Mouse (Mus musculus): Measurements from ENCODE around the gene Zbtb7a. TPM values are rescaled to one million over a fixed set of nuclear protein-coding genes. Genes with fewer than 3 reads are reported as not detected.

The Zbtb7a gene
- total RNA-seq, 4 experiments from 2014 or later: 39.4 to 41.9 (median 40.7) TPM

DNA sequence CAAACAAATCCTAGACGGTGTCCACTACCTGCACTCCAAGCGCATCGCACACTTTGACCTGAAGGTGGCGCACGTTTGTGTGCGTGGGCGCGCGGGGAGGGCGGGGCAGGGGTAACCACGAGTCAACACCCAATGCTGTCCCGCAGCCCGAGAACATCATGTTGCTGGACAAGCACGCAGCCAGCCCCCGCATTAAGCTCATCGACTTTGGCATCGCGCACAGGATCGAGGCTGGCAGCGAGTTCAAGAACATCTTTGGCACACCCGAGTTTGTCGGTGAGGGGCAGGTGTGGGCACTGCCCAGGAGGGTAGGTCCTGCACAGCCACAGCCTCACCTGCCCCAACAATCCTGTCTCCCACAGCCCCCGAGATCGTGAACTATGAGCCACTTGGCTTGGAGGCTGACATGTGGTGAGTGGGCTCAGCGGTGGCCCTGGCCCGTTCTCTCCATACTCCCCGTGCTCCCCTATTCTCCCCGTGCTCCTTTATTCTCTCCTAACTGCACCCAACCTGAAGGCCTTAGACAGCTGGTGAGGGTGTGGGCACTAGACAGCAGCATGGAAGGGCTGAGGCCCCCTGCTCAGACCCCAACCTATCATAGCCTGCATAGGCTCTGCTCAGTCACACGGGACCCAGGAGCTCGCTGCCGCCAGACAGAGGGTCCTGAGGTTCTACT is 55.4 kb downstream of the Zbtb7a start:
- DNase-seq (ENCODE audit: low spot score): no peak

DNA sequence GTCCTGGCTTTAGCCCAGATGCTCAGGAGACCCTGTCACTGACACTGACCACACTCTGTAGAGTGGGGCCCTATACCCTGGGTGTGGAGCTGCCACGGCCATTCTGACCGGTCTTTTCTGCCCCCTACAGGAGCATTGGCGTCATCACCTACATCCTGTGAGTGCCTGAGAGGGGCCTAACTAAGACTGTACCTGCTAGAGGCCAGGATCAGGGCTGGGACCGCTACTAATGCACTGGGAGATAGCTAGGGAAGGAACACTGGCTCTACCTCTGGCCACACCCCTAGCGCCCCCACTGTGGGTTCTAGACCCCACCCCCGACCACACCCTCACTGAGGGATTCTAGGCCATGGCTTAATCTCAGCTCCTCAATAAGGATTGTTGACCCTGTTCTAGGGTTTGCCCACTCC is 55.9 kb downstream of the Zbtb7a start:
- no peak for DNase-seq (ENCODE audit: low spot score)

DNA sequence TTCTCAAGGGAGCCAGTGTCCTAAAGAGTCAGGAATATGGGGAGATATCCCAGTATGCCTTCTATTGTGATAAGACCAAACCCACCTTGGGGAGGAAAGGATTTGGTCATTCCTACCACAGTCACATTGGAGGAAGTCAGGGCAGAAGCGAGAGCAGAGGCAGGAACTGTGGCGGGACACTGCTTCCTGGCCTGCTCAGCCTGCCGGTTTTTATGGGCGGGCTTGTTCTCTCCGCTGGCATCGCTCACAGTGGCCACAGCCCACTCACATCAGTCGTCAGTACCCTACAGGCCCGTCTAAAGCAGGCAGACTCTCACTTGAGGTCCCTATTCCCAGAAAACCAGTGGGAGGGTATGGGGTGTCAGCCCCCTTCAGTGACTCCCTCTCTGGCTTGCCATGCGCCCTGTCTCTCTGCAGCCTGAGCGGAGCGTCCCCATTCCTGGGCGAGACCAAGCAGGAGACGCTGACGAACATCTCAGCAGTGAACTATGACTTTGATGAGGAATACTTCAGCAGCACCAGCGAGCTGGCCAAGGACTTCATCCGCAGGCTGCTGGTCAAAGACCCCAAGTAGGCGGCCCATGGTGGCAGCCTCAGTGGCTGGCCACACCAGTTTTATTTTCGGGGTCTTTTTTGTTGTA is 56.4 kb downstream of the Zbtb7a start:
- DNase-seq (ENCODE audit: low spot score): no peak

DNA sequence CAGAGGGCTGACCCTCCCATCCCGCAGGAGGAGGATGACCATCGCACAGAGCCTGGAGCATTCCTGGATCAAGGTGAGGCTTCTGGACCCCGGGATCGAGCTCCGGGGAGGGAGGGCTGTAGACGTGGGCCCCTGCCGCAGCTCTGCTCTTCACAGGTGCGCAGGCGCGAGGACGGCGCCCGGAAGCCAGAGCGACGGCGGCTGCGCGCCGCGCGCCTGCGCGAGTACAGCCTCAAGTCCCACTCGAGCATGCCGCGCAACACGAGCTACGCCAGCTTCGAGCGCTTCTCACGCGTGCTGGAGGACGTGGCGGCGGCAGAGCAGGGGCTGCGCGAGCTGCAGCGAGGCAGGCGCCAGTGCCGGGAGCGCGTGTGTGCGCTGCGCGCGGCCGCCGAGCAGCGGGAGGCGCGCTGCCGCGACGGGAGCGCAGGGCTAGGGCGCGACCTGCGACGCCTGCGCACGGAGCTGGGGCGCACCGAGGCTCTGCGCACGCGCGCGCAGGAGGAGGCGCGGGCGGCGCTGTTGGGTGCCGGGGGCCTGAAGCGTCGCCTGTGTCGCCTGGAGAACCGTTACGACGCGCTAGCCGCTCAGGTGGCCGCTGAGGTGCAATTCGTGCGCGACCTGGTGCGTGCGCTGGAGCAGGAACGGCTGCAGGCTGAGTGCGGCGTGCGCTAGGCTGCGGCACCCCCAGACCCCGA is 57.4 kb downstream of the Zbtb7a start:
- no peak for DNase-seq (ENCODE audit: low spot score)

DNA sequence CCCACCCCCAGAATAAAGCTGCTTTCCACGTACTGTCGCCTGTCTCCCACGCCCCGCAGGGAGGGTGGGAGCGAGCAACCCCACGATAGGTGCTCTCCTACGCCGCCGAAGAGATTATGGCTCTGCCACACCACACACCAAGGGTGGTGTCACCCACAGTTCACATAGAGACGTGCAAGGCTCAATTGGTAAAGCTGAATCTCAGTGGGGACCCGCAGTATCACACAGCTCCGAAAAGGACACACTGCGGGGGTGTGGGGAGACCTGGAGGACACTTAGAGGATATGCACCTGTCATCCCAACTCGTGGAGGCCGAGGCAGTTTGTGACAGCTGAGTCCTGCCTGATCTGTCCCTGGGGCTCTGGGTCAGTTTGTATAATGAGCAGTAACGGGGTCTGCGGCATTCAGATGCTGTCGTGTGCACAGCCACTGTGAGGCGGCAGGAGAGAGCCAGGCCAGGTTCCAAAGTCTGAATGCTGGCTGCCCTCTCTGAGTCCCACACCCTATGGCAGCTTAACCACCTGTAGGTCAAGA is 58.0 kb downstream of the Zbtb7a start:
- DNase-seq (ENCODE audit: low spot score): no peak

DNA sequence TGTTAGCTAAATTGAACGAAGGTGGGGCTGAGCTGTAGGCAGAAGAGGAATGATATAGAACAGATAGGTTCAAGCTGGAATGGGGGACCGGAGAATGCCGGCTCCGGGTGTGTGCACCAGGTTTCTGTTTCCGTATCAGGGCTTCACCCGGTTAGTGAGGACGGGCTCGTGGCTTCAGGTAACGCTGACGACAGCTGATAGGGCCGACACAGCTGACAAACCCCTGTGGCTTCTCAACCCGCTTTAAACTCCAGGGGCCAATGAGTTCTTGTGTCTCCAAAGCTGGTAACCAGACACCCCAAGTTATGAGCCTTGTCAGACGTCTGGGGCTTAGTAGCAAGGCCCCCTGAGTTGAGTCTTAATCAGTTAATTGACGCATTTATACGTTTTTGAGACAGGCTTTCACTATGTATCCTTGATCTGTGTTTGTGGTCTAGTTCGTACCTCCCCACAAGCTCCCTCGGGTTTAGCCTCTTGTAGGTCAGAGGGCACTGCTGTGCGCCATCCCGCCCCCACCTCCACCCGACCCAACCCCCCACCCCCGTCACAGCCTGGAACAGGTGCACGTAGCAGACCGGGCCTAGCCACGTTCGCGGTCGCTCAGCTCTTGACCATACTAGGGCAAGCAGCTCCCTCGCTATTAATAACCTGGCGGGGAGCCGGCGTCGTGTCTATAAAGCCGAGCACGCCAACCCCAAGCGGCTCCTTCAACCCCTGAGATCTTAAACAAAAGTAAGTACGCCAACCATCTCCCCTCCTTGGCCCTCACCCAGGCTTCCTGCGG is 59.2 kb downstream of the Zbtb7a start:
- no peak for DNase-seq (ENCODE audit: low spot score)

DNA sequence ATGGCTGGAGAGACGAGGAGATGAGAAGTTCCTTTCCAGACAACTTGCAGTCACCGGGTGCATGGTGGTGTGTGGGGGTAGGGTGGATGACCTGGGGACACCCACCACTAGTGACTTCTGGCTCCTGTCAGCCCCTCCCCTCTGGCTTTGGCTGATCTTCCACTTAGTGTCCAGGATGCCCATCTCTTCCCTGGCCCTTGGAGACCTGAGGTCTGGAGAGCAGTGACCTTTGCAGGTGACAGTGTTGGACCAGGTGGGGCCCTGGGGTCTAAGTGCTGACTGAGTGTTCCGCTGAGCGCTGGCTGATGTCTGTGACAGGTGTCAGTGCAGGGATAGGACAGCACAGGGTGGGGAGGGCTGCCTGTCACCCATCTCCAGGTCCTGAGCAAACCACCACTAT is 60.3 kb downstream of the Zbtb7a start:
- no peak for DNase-seq (ENCODE audit: low spot score)

DNA sequence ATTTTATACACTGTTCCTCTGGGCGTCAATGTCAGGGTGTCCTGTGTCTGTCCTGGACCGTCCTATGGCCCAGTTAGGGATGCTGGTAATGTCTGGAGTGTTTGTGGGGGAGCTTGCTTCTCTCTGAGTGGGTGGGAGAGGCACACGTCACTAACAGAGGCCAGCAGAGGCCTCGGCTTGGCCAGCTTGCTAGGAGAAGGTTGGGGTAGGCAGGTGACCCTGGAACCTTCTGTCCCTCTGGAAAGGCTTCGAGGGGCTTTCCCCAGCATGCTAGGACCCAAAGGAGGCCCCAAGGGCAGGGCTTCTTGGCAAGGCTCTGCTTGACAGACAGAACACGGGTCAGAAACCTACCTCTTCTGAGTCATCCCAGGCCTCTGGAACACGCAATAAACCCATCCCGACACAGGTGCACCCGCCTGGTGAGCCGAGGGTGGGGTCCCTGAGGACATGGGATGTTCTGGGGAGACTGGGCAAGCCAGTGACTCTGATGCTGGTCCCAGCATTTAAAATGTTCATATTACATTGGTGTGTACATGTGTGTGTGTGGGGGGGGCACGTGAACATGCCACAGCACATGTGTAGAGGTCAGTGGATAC is 61.5 kb downstream of the Zbtb7a start:
- DNase-seq (ENCODE audit: low spot score): no peak

DNA sequence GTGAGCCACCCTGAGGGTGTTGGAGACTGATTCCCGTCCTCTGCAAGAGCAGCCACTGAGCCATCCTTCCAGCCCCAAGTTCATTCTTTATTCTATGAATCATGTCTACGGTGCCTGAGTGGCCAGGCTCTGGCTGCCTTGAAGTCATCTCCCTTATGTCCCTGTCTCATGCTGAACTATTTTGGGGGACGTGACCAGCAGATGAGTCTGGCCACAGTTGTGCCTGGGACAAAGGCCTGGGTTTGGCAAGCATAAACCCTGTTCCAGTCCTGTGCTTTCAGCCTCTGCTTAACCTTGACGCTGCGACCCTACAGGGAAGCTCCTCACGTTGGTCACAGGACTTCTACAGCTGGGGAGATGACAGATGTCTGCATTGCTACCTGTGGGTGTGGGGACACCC is 62.3 kb downstream of the Zbtb7a start:
- DNase-seq (ENCODE audit: low spot score): no peak

DNA sequence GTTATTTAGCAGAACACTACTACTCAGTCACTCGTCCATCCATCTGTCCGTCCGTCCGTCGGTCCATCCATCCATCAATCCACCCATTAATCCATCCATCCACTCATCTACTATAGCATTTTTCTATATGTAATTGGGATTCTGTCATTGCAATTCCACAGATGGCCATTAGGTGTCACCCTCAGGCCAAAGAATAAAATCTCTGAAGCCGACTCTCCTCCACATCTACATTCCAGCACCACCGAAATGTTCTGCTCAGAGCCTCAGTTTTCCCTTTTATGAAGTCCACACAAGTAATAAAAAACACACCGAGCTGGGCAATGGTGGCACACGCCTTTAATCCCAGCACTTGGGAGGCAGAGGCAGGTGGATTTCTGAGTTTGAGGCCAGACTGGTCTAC is 63.2 kb downstream of the Zbtb7a start:
- no peak for DNase-seq (ENCODE audit: low spot score)

DNA sequence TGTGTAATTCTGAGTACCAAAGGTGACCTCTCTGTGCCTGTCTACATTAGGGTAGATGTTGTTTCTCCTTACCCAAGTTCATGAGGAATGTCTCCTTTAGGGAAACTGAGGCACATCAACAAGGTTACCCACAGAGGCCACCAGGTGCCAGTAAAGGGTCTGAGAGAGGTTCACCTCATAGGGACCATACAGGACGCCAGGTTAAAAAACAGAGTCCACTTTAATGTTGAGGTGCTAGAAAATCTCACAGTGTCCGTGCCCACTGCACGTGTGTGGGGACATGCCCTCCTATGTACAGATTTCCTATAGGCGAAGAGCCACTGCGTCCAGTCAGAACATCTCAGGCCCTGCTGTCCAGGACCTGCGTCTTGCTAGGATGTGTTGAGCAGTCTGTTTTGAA is 64.0 kb downstream of the Zbtb7a start:
- DNase-seq (ENCODE audit: low spot score): no peak

DNA sequence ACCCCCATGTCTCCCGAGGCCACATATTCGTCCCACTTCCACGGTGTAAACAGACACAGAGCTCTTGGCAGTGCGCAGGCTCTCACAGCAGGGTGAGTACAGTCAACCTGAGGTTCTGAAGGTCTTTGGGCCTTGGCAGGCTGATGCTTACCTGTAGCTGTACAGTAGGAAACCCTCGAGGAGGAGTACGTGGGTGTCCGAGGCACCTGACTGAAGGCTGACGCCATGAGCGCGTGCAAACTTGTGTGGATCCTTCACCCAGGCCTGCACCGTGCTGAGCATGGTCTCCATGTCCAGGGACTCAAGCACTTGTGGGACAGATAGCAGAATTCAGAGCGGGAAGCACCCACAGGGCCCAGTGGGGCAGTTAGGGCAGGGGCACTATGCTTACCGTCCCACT is 65.1 kb downstream of the Zbtb7a start:
- DNase-seq (ENCODE audit: low spot score): no peak

DNA sequence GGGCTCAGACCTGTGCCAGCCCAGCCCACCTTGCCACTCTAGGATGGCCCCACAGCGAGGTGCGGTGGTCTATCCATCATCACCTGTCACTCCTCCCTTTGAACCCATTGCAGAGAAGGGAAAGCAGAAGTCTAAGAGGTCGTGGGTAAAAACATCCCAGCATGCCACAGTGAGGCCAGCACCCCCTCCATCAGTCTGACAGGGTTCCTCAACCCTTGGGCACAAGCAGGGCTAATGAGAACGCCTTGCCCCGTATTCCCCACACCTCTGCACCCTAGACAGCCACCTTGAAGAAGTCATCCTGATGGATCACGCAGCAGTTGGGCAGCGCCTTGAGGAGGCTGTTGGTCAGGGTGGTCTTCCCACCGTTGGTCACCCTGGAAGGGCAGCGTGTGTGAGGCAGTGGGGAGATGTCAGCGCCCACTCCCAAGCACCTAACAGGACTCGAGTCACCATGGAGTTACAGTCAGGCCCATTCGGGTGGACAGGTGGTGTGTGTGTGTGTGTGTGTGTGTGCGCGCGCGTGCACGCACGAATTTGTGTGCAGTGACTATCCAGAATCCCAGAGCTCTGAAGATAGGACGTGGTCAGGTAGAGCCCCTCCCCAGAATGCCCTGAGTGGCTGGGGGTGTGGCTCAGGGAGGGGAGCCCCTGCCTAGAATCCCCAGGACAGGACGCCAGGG is 65.7 kb downstream of the Zbtb7a start:
- DNase-seq (ENCODE audit: low spot score): no peak

DNA sequence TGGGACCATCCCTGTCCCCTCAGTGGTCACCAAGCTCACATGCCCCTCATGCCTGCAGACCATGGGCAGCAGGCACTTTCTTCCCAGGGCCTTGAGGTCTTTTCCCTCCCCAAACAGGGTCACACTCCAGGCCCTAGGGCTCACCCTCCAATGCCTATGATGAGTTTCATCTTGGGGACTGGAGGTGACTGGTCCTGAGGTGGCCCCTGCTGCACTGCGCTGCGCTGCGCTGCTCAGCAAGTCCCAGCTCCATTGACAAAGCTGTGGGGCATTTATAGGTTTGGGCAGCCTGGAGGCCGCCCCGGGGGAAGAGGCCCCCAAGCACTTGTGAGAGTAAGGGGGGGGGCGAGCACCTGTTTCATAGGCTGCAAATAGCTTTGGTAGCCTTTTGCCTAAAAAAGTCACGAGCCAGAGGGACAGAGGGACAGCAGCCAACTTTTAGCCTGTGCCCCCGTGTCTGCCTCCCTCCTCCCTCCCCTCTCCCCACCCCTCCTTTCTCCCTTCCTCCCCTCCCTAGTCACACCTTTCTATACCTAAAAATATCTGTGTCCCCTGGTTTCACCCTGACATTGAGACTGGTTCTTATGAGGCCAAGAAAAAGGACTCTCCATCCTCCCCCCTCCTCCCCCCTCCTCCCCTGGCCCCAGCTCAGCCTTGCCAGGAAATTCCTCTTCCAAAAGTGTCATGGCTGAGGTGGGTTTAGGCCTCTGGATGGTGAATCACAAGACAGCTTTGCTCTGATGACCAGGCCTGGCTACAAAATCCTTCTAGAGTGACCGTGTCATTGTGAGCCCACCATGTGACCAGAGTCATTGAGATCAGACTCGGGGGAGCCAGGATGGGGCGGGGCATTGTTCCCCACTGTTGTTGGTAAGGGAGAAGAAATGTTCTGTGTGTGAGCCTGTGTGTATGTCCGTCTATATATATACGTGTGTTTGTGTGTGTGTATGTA is 67.1 kb downstream of the Zbtb7a start, which contains the start of gene Nmrk2:
Nmrk2 (minus strand) TSS at position 245 of the 952 bp plus-strand sequence.
- DNase-seq (ENCODE audit: low spot score): no peak

Small RNA genes within 50 kb of the gene (microRNA-seq; reads per million reads assigned to microRNA genes)
- gene Mir5615-1 (not detected), gene Mir5615-2 (not detected)

Other genes with a start within 250 kb of the Zbtb7a start
- gene Timm13, start 234.3 kb upstream of the Zbtb7a start, total RNA-seq (2022): 100 to 1,000 TPM; 117 to 135 (median 123) TPM
- gene Lmnb2, start 217.0 kb upstream of the Zbtb7a start, total RNA-seq (2022): 1 to 10 TPM; 3.5 to 6.3 (median 4.8) TPM
- gene Gadd45b, start 205.1 kb upstream of the Zbtb7a start, total RNA-seq (2022): 10 to 100 TPM in 2 of 4 experiments, 1 to 10 TPM in 2; 5.0 to 18.1 (median 12.0) TPM
- gene Gng7, start 120.3 kb upstream of the Zbtb7a start, total RNA-seq (2022): 1 to 10 TPM; 1.0 to 1.7 (median 1.5) TPM
- gene Diras1, start 109.6 kb upstream of the Zbtb7a start, total RNA-seq (2022): under 1 TPM in 1 of 4 experiments, not detected in 3; 0.44 TPM
- 10 to 100 TPM; 12.1 to 14.1 (median 12.7) TPM for gene Slc39a3, start 97.8 kb upstream of the Zbtb7a start, total RNA-seq (2022)
- gene Sgta, start 75.0 kb upstream of the Zbtb7a start, total RNA-seq (2022): 100 to 1,000 TPM in 2 of 4 experiments, 10 to 100 TPM in 2; 92.0 to 102 (median 99.4) TPM
- 10 to 100 TPM; 12.3 to 14.9 (median 13.2) TPM for gene Thop1, start 65.2 kb upstream of the Zbtb7a start, total RNA-seq (2022)
- under 1 TPM in 3 of 4 experiments, not detected in 1; 0.14 to 0.53 (median 0.27) TPM for gene Creb3l3, start 36.3 kb upstream of the Zbtb7a start, total RNA-seq (2022)
- 100 to 1,000 TPM; 110 to 137 (median 130) TPM for gene Map2k2, start 29.3 kb upstream of the Zbtb7a start, total RNA-seq (2022)
- gene Pias4, start 32.7 kb downstream of the Zbtb7a start, total RNA-seq (2022): 10 to 100 TPM; 16.8 to 18.6 (median 17.0) TPM
- 1,000 to 10,000 TPM; 1,076 to 1,267 (median 1,170) TPM for gene Eef2, start 41.4 kb downstream of the Zbtb7a start, total RNA-seq (2022)
- gene Dapk3, start 47.8 kb downstream of the Zbtb7a start, total RNA-seq (2022): 10 to 100 TPM; 26.3 to 35.5 (median 29.8) TPM
- not detected for gene 4930442H23Rik, start 48.6 kb downstream of the Zbtb7a start, total RNA-seq (2022)
- gene Nmrk2, start 66.8 kb downstream of the Zbtb7a start, total RNA-seq (2022): 10 to 100 TPM in 1 of 4 experiments, 1 to 10 TPM in 3; 5.8 to 18.8 (median 8.2) TPM
- gene Atcay, start 95.6 kb downstream of the Zbtb7a start, total RNA-seq (2022): under 1 TPM in 1 of 4 experiments, not detected in 3; 0.63 TPM
- 1 to 10 TPM; 1.6 to 3.1 (median 2.7) TPM for gene Zfr2, start 97.9 kb downstream of the Zbtb7a start, total RNA-seq (2022)
- under 1 TPM; 0.26 to 0.75 (median 0.62) TPM for gene Matk, start 117.7 kb downstream of the Zbtb7a start, total RNA-seq (2022)
- gene Mrpl54, start 131.7 kb downstream of the Zbtb7a start, total RNA-seq (2022): 100 to 1,000 TPM; 105 to 124 (median 112) TPM
- 100 to 1,000 TPM; 105 to 122 (median 112) TPM for gene Apba3, start 131.7 kb downstream of the Zbtb7a start, total RNA-seq (2022)
- under 1 TPM in 1 of 4 experiments, not detected in 3; 0.22 TPM for gene Tjp3, start 156.4 kb downstream of the Zbtb7a start, total RNA-seq (2022)
- gene Pip5k1c, start 157.7 kb downstream of the Zbtb7a start, total RNA-seq (2022): 10 to 100 TPM; 25.7 to 29.5 (median 26.8) TPM
- 10 to 100 TPM; 14.4 to 19.2 (median 16.3) TPM for gene Cactin, start 185.9 kb downstream of the Zbtb7a start, total RNA-seq (2022)
- gene Tbxa2r, start 193.5 kb downstream of the Zbtb7a start, total RNA-seq (2022): 1 to 10 TPM; 2.7 to 5.4 (median 3.5) TPM
- gene Gipc3, start 208.0 kb downstream of the Zbtb7a start, total RNA-seq (2022): 1 to 10 TPM; 4.1 to 6.6 (median 5.2) TPM
- gene Hmg20b, start 215.3 kb downstream of the Zbtb7a start, total RNA-seq (2022): 10 to 100 TPM; 52.4 to 61.2 (median 57.1) TPM
- 10 to 100 TPM in 1 of 4 experiments, 1 to 10 TPM in 3; 9.2 to 11.4 (median 9.8) TPM for gene Mfsd12, start 222.3 kb downstream of the Zbtb7a start, total RNA-seq (2022)
- under 1 TPM in 2 of 4 experiments, not detected in 2; 0.29 to 0.66 TPM for gene 4930404N11Rik, start 230.6 kb downstream of the Zbtb7a start, total RNA-seq (2022)
- gene Fzr1, start 243.3 kb downstream of the Zbtb7a start, total RNA-seq (2022): 10 to 100 TPM; 25.9 to 39.0 (median 32.2) TPM
- 10 to 100 TPM; 49.1 to 55.0 (median 53.8) TPM for gene Dohh, start 249.2 kb downstream of the Zbtb7a start, total RNA-seq (2022)
- 1 to 10 TPM in 2 of 4 experiments, under 1 TPM in 2; 0.73 to 1.3 (median 1.0) TPM for gene Gm48551, start 249.2 kb downstream of the Zbtb7a start, total RNA-seq (2022)

All from heart, adult 8-10 months (tissue).